Mouse (Mus musculus) c-Kit-positive CD71-positive TER-119-negative erythroid progenitor cells, embryonic 14.5 days (primary cell): Measurements from ENCODE around the gene Galnt10.
A peak's percentile ranks its signal among the peaks of the same experiment; 100 is the strongest.

ENCODE experiments used
- DNase-seq: peaks from one replicate; pipeline ENCODE4 v3.0.0-alpha.2; 2013; ENCODE audit warnings: low read depth

Gene Galnt10

DNA sequence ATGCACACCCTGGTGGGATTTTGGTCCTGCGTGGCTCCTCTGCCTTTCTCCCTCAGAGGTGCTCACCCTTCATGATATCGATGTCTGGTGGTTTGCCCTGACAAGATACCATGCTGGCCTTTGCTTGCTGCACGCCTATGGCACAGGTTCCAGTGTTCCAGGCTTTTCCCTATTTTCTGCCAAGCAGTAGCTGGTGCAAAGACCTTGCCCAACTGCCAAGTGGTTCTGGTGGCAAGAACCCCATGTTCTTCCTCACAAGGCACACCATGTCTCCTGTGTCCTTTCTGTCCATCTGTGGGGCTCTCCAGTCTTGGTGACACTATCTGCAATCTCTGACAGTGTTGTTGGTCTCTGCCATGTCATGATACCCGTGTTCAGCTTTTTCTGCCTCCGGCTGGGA, 45.6 kb downstream of the Galnt10 start:
- no peak for DNase-seq

DNA sequence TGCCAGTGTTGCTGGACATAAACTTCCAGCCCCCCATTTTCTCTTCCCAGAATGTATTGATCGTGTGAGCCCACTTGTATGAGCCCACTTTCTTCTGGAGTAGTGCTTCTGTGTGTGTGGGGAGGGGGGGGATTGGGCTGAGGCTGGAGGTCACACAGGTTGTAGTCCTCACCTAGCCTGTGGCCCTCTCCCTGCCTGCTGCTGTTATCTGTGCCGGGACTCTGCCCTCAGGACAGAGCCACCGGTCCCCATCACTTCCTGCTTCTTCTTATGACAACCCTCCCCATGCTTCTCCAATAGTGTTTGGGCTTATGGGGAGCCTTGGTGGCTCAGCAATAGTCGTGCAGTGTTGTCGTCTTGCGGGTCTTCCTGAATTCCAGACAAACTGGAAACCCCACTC, 46.7 kb downstream of the Galnt10 start:
- no peak for DNase-seq

DNA sequence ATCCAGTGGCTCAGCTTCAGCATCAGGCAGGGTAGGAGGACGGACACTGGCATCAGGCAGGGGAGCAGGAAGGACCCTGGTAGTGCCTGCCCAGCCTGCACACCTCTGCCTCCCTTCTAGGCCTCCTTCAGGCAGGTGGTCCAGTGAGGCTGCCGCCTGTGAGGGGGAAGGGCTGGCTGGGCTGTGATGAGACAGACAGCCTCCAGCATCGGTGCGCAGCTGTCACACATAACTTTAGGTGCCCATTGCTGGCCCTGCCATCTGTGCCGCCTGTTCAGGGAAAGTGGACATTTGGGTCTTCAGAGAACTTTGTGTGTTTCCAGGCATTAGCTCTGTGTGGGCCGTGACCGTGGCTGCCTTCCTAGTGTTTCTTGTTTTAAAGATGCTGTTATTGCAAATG, 47.5 kb downstream of the Galnt10 start:
- no peak for DNase-seq

DNA sequence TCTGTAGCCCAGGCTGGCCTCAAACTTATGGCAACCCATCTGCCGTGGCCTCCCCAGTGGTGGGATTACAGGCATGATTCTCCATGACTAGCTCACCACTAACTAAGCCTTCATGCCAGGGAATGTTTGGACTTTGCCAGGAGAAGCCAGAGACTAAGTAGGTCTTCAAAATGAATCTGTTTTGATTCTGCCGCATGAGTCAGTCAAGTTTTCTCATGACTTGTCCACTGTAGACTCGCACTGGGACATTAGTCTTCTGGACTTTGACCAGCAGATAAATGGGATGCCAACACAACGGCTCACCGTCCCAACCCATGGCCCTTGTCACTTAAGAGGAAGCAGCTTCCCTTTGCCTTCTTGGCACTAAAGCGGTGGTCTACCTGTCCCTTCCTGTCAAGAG, 49.2 kb downstream of the Galnt10 start:
- no peak for DNase-seq

DNA sequence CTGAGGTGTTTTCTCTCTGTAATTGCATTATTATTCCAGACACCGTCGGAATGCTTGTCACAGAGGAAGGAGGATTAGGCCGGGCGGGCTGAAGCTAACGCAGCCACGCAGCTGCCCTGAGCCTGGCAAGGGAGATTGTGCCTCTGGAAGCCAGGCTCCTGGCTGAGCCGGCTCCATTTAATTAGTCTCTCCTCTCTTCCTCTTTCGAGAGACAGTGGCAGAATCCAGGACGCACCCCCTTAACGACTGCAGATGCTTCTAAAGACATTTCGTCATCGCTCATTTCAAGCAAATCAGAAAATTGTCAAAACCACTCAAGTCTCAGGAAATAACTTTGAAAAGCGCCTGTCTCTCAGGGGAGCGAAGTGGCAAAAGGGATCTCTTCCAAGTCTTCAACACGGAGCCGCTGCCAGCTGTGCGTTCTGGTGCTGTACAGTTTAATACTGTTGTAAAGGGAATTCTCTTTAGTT, 51.0 kb downstream of the Galnt10 start:
- no peak for DNase-seq

DNA sequence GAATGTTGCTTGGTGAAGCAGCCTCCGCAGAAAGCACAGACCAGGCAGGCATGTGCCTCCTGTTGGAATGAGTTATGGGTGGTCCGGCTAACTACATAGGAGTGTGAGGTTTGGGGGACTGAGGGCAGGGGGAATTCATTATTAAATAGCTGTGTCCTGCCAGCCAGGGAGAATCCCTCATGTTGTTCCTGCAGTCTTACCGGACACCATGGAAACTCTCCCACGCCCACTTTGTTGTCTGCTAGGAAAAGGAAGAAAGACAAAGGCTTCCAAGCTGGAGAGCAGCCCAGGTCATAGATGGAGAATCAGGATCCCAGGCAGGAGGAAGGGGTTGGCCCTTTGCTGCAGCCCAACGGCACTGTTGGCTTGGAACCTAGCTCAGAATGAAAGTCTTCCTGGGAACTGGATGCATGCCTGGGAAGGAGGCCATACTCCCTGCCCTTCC, 51.6 kb downstream of the Galnt10 start:
- DNase-seq: no peak

DNA sequence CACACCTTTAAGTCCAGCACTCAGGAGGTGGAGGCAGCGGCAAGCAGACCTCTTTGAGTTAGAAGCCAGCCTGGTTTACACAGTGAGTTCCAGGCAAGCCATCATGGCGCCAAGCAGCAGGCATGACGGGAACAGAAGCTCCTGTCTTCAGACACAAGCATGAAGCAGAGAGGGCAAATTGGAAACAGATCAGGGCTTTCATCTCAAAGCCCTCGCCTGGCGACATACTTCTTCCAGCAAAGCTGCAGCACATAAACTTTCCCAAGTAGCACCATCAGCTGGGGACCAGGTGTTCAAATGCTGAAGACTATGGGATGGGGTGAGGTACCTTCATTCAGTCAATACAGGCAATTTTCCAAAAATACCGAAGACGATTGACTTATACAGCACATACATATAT, 54.9 kb downstream of the Galnt10 start:
- no peak for DNase-seq

DNA sequence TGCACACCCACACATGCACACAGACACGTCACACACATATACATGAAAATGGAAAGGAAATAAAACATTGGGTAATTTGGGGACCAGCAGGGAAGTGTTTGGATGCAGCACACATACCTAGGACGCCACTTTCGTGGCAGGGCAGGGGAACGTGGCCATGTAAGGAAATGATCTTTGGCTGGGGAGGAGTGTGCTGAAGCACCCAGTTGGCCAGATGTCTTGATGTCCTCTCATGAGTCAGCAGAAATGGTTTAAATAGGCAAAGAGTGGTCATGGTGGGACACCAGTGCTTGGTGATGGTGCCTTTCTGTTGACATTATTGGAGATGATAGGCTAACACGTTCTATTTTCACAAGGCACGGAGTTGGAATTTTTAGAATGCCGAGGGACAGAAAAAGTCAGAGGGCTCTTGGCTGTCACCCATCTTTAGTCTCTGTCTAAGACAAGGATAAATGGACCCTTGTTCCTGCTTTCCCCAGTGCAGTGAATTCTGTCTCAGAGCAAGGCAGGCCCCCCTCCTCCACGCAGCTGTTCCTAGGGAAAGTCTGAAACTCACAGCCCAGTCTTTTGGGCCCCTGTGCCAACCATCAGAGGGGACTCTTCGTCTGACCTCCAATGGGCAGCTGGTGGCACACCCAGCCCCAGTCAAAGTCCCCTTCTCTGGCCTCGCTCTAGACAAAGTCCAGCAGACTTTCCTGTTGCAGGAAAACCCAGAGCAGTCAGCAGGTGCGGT, 56.1 kb downstream of the Galnt10 start:
- DNase-seq: no peak

DNA sequence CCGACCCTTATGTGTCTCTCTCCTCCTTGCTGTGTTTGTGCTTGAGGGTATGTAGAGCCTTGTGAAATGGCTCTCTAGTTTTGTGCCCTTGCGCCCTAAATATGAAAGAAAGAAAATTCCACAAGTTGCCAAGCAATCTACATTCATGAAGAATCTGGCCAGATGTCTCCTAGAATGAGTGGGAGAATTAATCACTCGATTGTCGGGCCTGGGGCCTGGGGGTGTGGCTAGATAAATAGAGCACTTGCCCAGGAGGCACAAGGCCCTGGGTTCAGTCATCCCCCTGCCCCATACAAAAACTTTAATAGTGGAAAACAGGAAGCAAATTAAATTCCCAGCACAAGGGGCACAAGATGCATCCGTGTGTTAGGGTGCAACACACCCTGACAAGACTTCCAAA, 56.7 kb downstream of the Galnt10 start:
- DNase-seq: no peak

DNA sequence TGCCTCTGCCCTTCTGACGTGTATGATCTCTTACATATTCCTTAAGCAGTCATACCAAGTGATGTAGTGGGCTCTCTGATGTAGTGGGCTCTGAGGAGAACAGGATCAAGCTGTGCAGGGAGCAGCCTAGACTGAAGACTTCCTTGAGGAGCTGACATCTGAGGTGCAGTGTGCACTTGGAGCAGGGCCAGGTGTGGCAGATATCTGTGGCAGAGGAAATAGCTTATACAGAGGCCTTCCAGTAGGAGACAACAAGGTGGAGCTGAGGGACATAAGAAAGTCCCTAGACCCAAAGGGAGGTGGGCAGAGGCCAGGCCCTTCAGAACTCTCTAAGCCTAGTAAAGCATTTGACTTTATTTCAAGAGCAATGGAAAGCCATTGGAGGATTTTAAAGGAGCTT, 61.4 kb downstream of the Galnt10 start:
- no peak for DNase-seq

DNA sequence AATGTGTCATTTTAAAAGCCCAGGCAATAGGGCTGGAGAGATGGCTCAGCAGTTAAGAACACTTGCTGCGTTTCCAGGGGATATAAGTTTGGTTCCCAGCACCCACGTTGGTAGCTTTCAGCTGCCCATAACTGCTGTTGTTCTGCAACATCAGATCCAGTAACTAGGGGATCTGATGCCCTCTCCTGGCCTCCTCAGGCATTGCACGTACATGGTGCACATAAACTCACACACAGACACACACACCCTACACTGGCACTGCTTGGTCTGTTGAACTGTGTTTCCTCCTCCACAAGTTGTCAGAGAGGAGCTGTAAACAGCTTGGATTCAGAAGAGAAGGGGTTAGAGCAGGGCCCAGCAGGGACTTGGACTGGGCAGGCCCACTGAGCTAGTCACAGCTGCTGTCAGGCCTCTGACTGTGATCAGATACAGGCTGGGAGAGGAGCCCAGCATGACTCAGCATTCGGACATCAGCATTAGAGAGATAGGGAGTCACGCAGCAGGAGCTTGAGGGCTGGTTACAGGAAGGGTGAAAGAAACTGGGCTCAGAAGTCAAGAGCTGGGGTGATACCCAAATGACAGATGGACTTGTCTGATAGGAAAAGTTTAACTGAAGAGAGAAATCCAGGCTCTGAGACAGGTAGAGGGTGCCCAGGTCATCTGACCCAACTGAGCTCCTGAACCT, 62.0 kb downstream of the Galnt10 start:
- peak; percentile 60 for DNase-seq

DNA sequence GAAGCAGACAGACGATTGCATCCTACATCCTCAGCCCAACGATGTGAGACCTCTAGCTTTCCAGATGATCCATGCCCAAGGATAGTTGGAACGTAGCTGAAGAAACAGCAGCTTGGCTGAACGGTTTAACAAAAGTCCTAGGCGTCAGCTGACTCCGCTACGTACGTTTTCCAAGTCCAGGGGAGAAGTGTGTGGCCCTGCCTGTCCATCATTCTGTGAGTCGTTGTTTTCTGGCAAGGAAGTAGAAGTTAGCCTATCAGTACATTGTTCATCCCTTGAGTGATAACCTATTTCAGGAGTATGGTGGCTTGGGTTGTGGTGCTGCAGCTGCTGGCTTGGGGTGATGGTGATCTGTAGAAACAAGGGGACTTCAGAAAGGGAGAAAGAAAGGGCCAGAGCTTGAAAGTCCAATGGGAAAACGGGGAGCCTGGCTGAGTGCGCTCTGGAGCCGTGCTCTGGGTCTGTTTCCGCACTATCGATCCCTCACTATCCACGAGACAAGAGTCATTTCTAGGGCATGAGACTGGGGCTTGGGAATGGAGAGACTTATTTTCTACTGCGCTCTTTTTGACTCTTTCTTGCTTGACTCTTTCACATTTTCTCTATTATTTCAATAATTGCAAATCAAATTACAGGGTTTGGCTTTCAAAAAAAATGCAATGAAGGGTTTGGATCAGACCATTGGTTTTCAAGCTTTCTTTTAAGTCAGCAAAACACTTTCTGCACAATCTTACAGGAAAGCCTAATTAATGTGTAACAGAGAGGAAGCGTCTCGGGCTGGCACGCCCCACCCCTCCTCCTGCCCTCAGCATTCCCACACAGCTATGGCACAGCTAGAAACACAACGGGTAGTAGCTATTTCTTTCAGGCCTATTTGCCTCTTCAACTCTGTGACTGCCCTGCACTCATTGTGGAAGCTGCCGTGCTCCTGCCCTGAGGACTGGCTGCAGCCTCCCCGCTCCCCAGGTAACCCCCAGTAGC, 63.2 kb downstream of the Galnt10 start:
- no peak for DNase-seq

DNA sequence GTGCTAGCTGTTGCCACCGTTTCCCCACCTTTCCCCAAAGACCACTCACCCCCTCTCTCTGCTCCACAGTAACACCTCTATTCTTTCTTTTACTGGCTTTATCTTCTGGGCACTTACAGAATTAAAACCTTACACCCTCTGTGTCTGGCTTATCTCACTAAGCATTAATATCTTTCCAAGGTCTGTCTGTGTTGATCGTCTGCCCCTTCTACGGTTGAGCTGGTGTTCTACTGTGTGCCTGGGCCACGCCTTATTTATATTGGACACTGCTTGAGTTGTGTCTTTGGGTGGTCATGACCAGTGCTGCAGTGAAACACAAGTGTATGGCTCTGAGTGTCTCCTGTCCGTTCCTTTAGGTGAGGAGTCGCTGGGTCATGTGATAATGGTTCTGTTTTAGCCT, 68.7 kb downstream of the Galnt10 start:
- DNase-seq: peak; percentile 15

DNA sequence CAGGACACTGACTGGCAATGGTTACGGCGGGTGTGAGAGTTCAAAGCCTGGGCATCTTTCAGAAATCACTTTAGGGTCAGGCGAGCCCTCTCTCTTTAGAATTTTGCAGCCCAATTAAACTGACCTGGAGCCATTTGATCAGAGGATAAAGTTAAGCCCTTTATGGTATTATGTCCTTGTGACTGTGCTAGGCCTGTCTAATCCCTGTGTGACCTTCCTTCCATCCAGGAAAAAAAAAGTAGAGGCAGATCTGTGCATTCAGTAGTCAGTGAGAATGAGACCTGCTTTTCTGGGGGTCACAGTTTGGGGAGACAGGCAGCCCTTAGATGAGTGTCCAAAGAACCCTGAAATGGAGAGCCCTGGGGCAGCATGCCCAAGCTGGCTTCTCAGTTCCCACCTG, 71.5 kb downstream of the Galnt10 start:
- DNase-seq: no peak

DNA sequence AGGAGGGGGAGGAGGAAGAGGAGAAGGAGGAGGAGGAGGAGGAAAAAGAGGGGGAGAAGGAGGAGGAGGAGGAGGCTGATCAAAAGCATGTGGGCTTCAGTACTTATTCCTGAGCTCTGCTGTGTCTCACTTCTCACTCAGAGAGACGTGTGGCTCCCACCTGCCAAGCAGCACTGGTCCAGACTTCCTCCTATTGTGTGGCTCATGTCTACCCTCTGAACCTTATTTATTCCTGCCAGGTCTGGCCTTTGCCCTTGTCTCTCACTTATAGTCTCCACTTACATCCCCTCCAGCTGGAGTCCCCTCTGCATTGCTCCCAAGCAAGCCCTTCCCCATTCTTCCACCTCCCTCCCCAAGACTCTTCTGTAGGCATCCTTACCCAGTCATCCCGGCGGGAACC, 72.2 kb downstream of the Galnt10 start:
- no peak for DNase-seq

DNA sequence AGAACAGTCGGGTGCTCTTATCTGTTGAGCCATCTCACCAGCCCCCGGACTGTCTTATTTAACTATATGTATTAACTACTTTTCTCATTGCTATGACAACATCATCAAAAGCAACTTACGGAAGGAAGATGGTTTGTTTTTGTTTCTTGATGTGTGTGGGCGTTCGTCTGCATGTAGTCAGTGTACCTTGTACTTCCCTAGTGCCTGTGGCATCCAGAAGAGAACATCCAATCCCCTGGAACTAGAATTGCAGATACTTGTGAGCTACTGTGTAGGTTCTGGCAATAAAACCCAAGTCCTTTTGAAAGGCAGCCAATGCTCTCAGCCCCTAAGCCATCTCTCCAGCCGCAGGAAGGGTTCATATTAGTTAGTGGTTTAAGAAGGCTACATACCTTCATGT, 72.8 kb downstream of the Galnt10 start:
- DNase-seq: no peak

DNA sequence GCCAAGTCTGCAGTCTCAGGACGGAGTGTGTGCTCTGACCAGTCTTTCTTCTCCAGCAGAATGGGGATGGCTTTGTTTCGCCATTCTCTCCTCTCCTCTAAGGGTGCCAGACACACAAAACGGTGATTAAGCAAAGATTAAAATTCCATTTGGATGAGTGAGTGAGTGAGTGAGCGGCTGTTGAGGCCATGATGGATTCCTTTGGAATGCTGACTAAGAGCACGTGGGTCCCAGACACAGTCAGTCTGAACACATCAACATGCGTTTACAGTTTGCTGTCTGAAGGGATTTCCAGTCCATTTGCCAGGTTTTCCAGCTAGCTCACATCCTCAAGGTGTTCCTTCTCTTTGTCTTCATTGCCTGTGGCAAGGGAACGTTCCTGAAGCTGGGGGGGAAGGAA, 74.4 kb downstream of the Galnt10 start:
- DNase-seq: no peak

DNA sequence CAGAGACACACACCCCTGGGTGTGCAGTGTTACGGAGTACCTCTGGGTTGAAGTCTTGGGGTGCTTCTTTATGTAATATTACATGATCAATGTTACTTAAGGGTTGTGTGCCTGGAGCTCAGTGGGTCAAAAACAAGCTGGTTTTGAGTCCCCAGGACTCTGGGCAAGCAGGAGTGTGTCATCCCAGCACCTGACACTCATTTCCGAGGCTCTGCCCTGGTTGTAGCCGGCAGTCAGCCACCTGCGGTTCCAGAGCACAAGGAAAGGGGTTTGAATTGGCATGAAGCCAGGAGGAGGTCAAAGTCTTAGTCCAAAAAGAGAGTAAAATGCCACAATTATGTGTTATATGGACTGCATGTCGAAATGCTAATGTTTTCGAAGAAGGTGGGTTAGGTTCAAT, 74.8 kb downstream of the Galnt10 start:
- DNase-seq: no peak

DNA sequence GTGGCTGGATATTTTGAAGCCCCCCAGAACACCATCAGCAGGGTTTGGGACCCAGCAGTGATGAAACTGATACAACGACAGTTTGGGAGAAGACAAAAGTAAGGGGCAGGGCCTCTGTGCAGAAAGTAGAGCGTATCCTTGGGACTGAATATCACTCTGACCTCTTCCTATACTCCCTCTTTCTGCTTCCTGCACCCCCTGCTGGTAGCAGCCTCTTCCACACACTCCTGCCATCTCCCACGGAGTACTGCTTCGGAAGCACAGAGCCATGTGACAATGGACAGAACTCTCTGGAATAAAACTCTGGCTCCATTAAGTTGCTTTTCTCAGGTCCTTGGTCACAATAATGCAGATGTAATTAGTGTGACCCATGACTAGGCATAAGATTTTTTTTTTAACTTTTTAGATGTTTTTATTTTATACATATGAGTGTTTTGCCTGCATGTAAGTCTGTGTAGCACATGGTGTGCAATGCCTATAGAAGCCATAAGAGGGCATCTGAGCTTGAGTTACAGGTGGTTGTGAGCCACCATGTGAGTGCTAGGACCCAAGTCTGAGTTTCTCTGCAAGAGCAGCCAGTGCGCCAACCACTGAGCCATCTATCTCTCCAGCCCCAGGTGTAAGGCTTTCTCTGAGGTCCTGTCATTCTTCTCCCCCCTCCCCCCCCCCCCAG, 79.7 kb downstream of the Galnt10 start:
- DNase-seq: no peak

DNA sequence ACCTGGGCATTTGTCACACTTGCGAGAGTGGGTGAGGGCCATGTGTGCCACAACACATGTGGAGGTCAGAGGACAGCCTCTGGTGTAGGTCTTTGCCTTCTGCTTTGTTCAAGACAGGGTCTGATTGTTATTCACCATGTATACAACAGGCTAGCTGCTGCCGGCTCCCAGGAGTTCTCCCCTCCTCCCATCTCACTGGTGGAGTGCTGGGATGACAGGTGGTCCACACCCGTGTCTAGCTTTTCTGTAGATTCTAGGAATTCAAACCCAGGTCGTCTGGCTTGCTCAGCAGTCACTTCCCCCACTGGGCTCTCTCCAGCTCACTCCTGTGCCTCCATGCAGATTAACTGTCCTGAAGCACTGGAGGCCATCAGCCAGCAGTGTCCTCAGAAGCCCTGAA, 80.7 kb downstream of the Galnt10 start:
- no peak for DNase-seq

DNA sequence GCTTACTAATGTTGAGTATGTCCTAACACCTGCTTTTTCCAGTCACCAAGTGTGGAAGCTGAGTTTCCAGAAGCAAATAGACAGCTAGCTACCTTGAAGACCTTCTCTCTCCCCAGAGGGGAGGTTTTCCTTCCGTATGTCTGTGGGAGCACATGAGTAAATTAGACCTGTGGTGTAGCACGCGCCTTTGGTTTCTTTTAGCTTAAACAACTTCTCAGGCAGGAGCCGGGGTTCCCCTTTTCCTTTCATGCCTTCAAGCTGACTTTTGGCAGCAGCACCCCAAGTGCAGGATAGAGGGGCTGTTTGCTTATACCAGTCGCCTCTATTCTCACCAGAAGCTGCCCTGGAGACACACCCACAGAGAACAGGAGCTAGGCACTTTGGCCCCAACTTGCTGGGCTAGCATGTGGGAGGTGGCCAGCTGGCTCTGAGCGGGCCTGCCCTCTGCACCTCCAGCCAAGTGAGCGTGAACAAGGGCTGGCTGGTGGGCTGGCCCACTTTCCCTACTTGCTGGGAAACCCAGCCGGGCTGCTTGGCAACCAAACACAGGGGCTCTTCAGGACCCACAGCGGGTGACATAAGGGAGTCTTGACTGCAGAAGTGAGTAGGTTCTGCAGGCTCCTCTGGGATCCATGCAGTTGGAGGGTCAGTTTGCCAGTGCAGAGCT, 82.2 kb downstream of the Galnt10 start:
- no peak for DNase-seq
